Mouse (Mus musculus) embryo, embryonic 11.5 days (tissue): Measurements from ENCODE around the gene Surf2.
A peak's percentile ranks its signal among the peaks of the same experiment; 100 is the strongest.

Source experiments
- DNase-seq: peaks from one replicate; pipeline ENCODE4 v3.0.0-alpha.2; 2012; ENCODE audit warnings: low read depth, low spot score

Surf2 gene

DNA sequence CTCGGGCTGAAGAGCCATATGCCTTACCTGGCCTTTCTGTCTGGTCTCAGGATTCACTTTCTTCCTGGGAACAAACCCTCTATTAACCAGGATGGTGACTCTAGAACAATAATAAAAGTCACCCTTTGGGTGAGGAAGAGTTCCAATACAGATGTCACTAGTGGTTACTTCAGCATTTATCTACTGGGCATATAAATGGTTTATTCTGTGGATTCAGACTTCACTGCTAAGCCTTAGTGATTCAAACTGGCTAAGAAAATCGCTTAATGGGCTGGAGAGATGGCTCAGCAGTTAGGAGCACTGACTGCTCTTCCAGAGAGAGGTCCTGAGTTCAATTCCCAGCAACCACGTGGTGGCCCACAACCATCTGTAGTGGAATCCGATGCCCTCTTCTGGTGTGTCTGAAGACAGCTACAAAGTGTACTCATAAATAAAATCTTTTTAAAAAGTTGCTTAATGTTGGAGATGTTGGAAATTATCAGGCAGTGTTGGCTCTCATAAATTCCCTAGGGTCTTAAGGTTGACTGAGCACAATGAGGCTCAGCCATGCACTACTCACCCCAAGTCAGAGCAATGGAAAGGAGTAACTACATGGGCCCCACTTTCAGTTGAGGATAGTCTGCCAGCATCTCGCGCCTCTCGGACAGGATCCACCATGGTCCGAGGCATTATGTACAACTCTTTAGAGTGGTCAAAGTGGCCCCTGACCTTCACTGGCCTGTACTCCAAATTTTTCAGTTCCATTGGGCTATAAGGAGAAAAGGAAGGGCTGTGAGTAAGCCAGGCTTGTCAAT lies 1.8 kb upstream of the Surf2 start:
- DNase-seq: no peak

- no peak for DNase-seq
Observed at GRCm38 (mm10) chr2:26916738-26917137, 571 bp downstream of the Surf2 start.

GRCm38 (mm10) chr2:26919684-26920083 lies 3.5 kb downstream of the Surf2 start:
- DNase-seq: no peak

GRCm38 (mm10) chr2:26920190-26920855 lies 4.2 kb downstream of the Surf2 start:
- DNase-seq: no peak

DNA sequence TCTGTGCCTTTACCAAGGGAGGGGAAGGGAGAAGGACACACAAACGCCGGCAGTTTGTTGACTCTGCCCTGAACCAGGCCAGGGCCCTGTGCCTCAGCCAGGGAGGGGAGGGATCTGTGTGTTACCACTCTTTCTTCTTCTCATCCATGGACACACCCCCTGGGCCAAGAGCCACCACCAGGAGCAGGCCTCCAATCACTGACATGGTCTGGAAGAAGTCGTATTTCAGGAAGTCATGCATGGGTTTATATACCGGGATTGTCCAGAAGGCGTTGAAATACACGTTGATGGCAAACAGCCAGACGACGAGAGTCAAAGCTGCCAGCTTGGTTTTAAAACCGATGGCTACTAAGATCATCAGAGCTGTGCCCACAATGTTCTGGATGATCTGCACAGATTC lies 5.6 kb downstream of the Surf2 start:
- DNase-seq: no peak

DNA sequence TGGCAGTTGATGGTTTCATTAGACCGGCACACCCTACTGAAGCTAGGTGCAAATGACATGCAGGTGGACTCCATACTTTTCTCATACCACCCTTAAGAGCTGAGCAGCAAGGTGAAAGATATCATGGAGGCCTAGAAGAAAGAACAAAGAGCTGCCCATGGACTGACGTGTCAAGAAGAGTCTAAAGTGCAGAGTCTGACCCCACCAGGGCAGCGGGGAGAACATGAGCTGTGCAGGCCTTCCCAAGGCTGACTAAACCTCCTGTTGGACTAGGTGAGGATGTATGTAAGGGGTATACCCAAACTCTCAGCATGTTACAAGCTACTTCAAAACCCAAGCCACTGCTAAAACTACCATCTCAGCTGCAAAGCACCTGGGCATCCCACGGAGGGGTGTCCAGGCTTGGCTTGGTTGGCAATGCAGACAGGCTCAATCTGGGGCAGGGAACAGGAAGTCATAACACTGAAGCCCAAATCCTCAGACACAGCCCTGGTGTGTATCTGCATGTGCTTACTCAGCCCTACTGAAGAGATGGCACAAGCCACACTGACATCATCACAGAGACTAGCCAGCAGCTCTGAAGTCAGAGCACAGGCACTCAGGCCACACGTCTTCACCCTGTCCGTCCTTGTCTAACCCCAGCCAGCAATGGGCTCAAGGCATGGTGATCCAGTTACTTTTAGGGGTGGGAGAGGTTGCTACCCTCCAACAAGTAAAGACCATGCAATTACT lies 11.7 kb downstream of the Surf2 start:
- DNase-seq: no peak

- no peak for DNase-seq
Observed at GRCm38 (mm10) chr2:26930390-26930789, 14.2 kb downstream of the Surf2 start.

DNA sequence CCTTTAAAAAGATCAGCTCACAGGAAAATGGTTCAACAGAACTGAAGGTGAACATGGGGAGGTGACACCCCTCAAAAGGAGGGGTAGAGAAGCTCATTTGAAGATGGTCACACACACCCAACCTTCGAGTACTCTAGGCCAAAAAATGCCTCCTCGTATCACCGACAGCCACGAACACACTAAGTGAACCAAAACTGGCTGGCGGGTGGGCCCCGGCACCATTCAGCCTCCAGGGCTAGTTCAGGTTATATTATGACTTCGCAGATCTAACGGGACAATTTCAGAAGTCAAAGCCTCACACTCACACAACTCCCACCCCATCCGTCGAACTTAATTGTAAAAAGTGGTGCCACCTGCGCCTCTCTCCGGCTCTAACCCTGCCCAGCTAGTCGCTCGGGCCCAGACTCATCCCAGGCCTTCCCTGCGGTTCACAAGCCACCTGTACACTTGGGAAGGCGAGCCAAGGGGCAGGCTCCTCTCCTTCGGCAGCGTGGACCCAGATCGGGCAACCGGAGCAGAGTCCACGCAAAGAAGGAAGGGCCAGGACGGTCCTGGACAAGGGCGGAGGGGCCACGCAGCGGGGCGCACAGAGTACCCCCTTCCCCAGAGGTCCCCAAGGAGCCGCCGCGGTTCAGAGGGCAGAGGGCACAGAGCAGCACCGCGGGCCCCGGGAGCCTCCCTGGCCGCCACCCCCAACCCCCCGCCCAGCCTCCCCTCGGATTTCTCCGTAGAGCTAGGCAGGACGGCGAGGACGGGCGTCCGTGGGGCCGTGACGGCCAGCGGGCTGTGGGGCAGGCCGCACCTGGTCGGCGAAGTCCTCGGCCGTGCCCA lies 16.5 kb downstream of the Surf2 start:
- DNase-seq: no peak

DNA sequence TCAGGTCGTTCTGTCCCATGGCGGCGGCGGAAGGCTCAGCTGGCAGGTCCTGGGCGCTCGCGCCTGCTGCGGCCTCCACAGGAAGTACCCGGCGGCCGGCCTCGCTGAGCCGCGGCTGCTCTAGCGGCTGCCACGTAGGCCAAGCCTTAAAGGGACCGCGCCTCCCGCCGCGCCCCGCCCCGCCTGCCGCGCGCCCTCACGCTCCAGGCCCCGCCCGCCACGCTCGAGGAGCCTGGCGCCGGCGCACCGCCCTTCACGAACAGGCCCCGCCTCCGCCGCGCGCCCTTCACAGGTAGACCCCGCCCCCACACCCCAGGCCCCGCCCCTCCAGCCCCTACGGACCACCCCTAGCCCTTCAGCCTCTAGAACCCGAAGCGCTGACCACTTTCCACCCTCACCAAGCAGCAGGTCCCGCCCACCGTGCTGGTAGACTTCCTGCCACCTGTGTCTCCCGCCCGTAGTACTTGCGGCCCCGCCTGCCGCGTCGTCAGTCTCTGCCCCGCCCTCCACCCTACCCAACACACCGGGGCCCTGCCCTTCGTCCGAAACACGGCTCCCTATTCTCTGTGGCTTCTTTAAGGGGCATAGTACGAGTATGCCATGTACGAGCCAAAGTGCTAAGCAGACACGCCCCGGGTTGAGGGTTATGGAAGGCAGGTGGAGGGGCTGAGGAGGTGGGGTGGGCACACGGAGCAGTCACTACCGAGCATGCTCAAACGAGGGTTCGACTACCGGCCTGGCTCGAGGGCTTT lies 17.3 kb downstream of the Surf2 start, which contains the start of the genes Surf4 and Stkld1:
TSS of gene Surf4 (minus strand) at position 625 of the 752 bp plus-strand sequence.
TSS of gene Stkld1 (plus strand) at position 744 of the 752 bp plus-strand sequence.
- DNase-seq: peak; percentile 90

DNA sequence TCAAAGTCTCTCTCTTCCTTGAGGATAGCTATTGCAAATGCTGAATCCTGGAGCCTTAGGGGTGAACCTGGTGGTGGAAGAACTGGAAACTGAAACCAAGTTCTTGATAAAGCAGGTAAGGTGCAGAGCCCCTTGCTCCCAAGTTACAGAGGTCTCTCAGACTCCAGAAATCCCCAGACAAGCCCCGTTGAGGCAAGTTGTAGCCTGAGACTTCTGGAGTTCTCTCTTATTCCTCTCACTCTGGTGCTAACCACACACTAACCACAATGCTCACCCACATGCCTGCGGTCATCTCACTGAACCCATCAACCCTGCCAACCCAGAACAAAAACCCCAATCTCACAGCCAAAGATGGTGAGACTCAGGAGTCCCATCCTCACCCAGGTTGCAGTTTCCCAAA lies 19.1 kb downstream of the Surf2 start:
- DNase-seq: no peak

GRCm38 (mm10) chr2:26936425-26936824 lies 20.3 kb downstream of the Surf2 start:
- no peak for DNase-seq

GRCm38 (mm10) chr2:26941539-26941938 lies 25.4 kb downstream of the Surf2 start:
- no peak for DNase-seq

DNA sequence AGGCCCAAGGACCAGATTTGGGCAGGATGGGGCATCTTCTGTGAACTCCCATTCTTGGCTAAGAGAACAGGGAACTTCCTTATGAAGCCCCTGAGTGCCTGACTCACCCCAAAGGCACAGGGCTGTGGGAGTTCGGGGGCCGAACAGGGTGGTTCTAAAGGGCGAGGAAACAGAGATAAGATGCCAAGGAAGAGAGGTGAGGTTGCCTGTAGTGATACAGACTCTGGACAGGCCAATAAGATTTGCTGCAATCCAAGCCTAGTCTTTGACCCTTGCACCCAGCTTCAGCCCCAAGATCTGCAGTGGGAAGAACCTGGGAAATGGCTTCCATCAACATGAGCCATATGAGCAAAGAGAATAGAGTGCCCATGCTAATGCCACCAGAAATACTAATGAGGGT lies 27.1 kb downstream of the Surf2 start:
- DNase-seq: no peak

- no peak for DNase-seq
Observed at GRCm38 (mm10) chr2:26950411-26950810, 34.2 kb downstream of the Surf2 start.

GRCm38 (mm10) chr2:26951346-26951905 lies 35.3 kb downstream of the Surf2 start:
- no peak for DNase-seq

DNA sequence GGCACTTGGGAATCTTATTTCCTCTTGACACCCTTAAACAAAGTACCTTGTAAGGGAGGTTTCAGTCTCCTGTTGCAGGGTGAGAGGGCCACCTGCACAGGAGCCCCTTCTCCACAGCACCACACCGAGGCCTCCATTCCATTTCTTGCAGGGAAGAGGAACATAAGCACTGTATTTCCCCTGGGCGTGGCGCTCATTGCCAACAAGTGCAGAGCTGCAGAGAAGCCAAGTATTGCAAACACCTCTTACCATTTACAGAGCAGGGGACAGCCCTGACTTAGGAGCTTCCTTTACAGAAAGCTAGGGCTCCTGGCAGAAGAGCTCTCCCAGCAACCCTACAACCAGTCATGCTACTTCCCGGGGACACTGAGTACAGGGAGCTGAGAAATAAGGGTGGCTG lies 36.0 kb downstream of the Surf2 start:
- no peak for DNase-seq

GRCm38 (mm10) chr2:26952866-26953265 lies 36.7 kb downstream of the Surf2 start:
- DNase-seq: no peak

- no peak for DNase-seq
Observed at GRCm38 (mm10) chr2:26954735-26955395, 38.7 kb downstream of the Surf2 start.

- no peak for DNase-seq
Observed at GRCm38 (mm10) chr2:26956811-26957487, 40.8 kb downstream of the Surf2 start.
